Mouse (Mus musculus) embryonic fibroblast, embryonic 13.5 days (primary cell): ENCODE data around the gene Osbpl5. TPM values are rescaled to one million over a fixed set of nuclear protein-coding genes. Genes with fewer than 3 reads are reported as not detected.

ENCODE experiments used
- H3K27ac ChIP-seq: 2 replicates; pipeline ENCODE4 v1.5.1; 2012; ENCODE audit warnings: low read length, control low read depth, inconsistent platforms; ENCODE audit not compliant: insufficient read depth
- H3K4me1 ChIP-seq: 2 replicates; pipeline ENCODE4 v1.6.1; 2011; ENCODE audit warnings: low read length; ENCODE audit not compliant: control insufficient read depth, insufficient read depth
- H3K4me3 ChIP-seq: 2 replicates; pipeline ENCODE4 v1.5.1; 2011; ENCODE audit warnings: mild to moderate bottlenecking, control low read depth, low read length; ENCODE audit not compliant: insufficient read depth
- CTCF ChIP-seq: IDR thresholded peaks from 2 replicates; pipeline ENCODE4 v1.5.1; 2011; ENCODE audit warnings: mild to moderate bottlenecking, control low read depth, low read length, moderate library complexity, borderline replicate concordance; ENCODE audit not compliant: insufficient read depth
- POLR2A ChIP-seq: IDR thresholded peaks from 2 replicates; pipeline ENCODE4 v1.6.1; 2011; ENCODE audit warnings: low read depth, mild to moderate bottlenecking, control low read depth, low read length, moderate library complexity
- polyA plus RNA-seq: library from polyadenylated mRNA; stranded (reverse); fragments of >200 nt; gene quantifications from 2 replicates; pipeline ENCODE4 v1.2.4, GENCODE M21; 2011; ENCODE audit warnings: low read depth; ENCODE audit not compliant: missing spikeins, insufficient read length

Gene Osbpl5
- polyA plus RNA-seq, 1 experiment = 54.2 TPM

DNA sequence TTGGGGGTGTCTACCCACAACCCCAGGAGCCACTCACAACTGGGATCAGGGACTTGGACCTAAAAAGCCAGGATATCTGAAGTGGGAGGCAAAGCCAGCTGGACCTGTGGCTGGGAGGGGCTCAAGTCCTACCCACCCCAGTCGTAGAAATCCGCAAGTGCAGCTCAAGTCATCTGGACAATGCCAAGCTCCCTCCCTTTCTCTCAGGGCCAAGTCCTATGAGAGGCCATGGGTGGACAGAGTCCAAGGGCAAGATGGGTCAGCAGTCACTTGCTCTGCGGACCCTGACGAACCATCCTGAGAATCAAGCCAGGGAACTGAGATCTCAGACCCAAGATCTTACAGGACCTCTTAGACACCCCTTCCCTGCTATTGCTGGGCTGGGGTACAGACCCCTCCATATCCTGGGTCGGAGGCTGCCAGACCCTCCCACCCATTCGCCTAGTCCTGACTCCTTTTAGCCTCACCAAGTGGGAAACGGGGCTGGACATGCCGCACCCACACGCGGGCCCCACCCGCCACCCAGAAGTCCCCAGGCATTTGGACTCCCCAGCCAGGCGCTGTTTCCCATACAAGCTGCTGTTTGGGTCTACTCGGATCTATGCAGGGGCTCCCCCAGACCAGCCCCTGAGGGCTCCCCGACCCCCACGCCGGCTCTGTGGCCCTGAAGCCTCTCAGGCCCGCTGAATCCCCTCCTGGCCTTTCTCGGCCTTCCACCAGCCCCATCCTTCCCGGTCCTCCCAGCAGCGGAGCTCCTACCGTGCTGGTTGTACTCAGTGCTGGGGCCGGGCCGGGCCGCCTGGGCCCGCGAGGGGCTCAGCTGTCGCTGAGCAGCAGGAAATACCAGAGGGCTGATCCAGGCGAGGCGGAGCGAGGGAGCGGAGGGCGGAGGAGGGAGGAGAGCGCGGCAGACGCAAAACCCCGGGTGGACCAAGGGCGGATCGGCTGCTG, 17.0 kb downstream of the Osbpl5 start:
- Histone ChIP-seq H3K27ac (peak overlapping the region; percentile 81), H3K4me3 (peak overlapping the region; percentile 95), H3K4me1 (peaks cover 6% of the 10 kb centered on the region; the same call in 1 of the 2 replicates)
- TF ChIP-seq POLR2A (peak; percentile 96), CTCF (no peak)

DNA sequence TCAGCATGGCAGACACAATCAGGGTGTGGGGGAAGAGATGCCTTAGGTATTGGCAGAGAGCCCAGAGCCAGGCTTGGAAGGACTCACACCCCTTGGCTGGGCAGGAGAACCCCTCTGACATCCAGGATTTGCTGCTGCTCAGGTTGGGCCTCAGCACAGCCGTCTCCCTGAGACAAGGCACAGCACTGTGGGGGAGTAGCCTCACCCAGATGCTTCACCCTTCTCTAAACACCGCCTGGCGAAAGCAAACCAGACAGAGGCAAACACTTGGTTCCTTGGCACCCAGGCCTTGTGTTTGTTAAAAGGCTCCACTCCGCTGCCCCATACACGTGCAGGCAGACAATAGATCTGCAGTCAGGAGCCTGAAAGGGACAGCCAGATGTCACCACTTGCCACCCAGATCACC, 18.2 kb downstream of the Osbpl5 start:
- Histone ChIP-seq H3K4me1 (peaks cover 6% of the 10 kb centered on the region; the same call in 1 of the 2 replicates), H3K4me3 (peak overlapping the region; percentile 95), H3K27ac (no peak overlapping the region)
- no peak for TF ChIP-seq CTCF
- no peak for TF ChIP-seq POLR2A

DNA sequence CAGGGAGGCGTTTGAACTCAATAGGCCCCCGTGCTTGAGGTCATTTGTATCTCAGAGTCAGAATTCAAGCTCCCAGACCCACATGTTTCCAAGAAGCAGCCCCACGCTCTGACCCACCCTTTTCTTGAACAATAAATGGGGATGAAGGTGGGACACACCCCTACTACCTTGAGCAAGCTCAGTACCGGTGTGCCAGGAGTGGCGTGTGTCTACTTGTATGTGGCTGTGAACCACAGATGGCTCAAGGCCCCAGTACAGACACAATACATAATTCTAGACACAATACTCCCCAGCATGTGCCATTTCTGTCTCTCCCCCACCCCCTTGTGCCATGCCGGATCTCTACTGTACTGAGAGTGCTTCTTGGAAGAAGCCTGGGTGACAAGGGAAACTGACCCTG, 18.6 kb downstream of the Osbpl5 start:
- Histone ChIP-seq H3K4me1 (peaks cover 6% of the 10 kb centered on the region; the same call in 1 of the 2 replicates), H3K27ac (no peak overlapping the region), H3K4me3 (peak overlapping the region; percentile 95)
- no peak for TF ChIP-seq POLR2A
- no peak for TF ChIP-seq CTCF

DNA sequence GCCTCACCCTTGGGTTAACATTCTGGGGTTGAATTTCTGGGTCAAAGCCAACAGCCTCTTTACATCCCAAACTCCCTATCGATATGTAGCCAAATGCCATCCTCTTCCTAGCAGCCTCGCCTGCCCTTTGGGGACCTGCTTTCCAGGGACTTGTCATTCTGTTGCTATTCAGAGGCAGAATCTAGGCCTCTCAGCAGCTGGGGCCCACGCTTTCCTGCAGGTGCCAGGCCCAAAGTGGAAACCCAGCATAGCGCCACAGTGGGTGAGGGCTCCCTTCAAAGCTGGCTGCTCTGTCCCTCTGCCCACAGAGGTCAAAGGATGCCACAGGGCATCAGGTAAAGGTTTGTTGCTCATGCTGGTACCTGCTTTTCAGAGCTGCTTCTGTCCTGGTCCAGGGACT, 23.0 kb downstream of the Osbpl5 start:
- no peak overlapping the region for H3K4me3 ChIP-seq
- peaks cover 8% of the 10 kb centered on the region for H3K4me1 ChIP-seq
- TF ChIP-seq CTCF = no peak
- H3K27ac ChIP-seq = no peak overlapping the region

DNA sequence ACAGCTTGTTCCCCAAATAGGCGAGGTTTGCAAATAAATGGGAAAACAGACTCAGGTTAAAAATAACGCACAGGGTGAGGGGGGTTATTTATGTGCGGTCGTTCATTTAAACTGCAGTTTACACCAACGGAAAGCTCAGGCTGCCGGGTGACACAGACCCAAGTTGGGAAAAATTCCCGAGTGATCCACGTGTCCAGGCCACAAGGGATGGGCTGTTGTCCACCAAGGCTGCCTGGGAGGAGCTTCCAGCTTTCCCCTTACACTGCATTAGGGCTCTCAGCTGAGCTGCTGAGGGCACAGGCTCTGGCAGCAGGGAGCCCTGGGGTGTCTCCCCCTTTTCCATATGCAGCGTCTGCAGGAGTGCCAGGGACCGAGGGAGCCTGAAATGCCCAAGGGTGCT, 26.9 kb downstream of the Osbpl5 start:
- Histone ChIP-seq H3K4me3 (no peak overlapping the region), H3K4me1 (peaks cover 2% of the 10 kb centered on the region; the same call in 1 of the 2 replicates), H3K27ac (no peak overlapping the region)
- TF ChIP-seq POLR2A (no peak), CTCF (no peak)

DNA sequence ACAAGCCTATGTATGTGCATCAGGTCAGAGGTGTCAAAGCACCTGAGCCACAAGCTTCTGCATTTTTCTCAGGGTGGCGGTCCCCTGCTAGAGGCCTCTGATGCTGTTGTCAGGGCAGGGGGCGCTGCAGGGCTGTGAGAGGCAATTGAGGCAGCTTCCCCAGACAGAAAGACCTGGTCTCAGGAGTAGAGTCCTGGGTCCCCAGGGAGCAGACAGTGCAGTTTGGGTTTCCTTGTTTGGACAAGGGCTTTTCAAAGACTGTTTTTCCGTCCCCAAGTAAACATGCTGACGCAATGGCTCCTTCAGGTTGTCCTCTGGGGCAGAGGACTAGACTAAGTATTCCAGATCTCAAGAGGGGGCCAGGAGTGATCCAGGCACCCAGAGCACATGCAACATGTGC, 30.4 kb downstream of the Osbpl5 start:
- peaks cover 1% of the 10 kb centered on the region; the same call in 1 of the 2 replicates for H3K4me1 ChIP-seq
- TF ChIP-seq CTCF (no peak), POLR2A (no peak)
- H3K4me3 ChIP-seq = no peak overlapping the region
- H3K27ac ChIP-seq = no peak overlapping the region

DNA sequence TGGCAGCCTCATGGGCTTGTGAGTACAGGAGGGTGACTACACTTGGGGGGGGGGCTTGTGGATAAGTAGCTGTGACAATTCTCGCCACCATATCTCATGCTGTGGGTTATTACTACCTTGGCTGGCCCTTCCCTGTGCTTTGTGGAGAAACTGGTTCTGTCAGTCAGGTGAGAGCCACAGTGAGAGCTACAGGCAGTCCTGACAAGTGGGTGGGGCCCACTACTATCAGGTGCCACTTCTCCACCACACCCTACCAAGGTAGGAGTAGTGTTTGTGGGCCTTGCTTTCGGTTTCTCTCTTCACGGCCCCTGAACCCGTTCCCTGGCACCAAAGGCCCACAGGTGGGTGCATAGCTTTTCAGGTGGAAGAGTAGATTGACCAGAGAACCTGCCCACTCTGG, 32.9 kb downstream of the Osbpl5 start:
- no peak overlapping the region for H3K27ac ChIP-seq

DNA sequence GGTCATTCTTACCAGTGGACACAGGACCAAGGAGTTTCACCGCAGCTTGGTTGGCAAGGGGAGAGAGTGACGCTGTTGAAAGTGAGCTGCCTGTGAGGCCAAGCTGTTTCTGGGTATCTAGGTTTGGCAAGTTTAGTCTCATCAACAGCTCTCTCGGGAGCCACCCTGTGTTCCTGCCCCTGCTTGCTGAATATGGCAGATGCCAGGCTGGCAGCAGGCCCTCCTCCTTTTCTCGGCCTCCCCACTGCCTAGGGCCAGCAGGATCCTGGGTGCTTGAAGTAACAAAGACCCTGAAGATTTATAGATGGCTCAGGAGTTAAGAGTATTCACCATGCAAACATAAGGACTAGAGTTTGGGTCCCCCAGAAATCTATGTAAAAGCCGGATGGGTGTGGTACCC, 34.1 kb downstream of the Osbpl5 start:
- H3K27ac ChIP-seq = no peak overlapping the region
- H3K4me1 ChIP-seq = no peaks in the 10 kb centered on the region
- TF ChIP-seq CTCF (no peak), POLR2A (no peak)
- no peak overlapping the region for H3K4me3 ChIP-seq

More for the DNA sequence above, 32.9 kb downstream of the Osbpl5 start:
- H3K4me3 ChIP-seq = no peak overlapping the region
- TF ChIP-seq CTCF (no peak), POLR2A (no peak)
- no peaks in the 10 kb centered on the region for H3K4me1 ChIP-seq

DNA sequence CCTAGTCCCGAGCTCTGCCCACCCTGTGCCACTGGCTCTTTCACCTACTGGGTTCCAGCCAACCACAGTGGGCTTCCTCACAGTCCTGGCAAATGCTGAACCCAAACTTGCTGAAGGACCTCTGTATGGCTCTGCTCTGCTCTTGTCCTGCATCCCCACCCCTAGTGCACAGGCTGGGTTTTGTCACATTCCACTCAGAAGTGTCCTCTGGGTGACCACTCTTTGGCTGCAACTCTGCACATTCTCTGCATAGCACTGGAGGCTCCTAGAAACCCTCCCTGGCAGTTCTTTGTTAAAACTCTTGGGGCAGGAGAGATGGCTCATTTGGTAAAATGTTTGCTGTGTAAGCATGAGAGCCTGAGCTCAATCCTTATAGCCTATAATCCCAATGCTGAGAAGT, 39.0 kb downstream of the Osbpl5 start:
- no peak overlapping the region for H3K27ac ChIP-seq
- TF ChIP-seq CTCF = no peak
- no peak for TF ChIP-seq POLR2A
- no peak overlapping the region for H3K4me3 ChIP-seq
- no peaks in the 10 kb centered on the region for H3K4me1 ChIP-seq

DNA sequence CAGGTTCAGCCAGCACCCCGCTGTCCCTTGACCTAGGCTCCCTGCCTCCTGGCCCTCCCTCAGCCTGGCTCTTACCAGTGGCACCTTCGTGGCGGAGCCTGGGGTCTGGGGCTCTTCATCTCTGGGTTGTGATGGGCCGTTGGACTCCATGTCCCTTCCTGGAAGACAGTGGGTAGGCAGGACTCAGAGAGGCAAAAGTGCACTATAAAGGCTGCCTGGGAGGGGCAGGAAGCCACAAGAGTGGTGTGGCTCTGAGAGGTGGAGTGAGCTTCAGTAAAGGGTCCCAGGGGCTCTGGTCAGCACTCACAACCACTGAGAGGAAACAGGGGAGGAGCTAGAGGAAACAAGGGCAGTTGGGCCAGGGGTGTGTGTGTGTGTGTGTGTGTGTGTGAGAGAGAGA, 43.4 kb downstream of the Osbpl5 start:
- Histone ChIP-seq H3K4me3 (no peak overlapping the region), H3K4me1 (no peaks in the 10 kb centered on the region), H3K27ac (no peak overlapping the region)
- TF ChIP-seq POLR2A (no peak), CTCF (no peak)
